Mouse (Mus musculus) cerebellum, postnatal 36 days (tissue): Measurements from ENCODE around the gene Aldh9a1.

Experiments
- DNase-seq, 2 experiments: peaks; one replicate each; pipeline ENCODE4 v3.0.0; 2021 to 2022; ENCODE audit warnings: mixed read lengths in 2 of 2

Gene Aldh9a1

DNA sequence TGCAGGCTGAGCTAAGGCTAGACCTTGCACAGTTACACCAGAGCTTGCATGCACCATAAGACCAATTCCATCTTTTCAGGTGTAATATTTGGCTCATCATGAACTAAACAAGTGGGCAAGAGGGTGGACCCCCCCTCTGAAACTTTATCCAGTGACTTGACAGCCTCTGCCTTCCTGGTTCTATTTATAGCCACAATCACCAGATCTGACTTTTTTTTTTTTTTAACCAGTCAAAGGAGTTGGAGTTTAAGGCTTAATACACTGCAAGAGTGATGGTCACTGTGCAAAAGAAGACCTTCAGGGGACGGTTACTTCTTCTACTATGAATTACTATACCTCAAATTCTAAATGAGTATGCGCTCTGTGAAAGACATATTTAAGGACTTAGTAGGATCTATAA lies 35.4 kb downstream of the Aldh9a1 start:
- no peak for DNase-seq

DNA sequence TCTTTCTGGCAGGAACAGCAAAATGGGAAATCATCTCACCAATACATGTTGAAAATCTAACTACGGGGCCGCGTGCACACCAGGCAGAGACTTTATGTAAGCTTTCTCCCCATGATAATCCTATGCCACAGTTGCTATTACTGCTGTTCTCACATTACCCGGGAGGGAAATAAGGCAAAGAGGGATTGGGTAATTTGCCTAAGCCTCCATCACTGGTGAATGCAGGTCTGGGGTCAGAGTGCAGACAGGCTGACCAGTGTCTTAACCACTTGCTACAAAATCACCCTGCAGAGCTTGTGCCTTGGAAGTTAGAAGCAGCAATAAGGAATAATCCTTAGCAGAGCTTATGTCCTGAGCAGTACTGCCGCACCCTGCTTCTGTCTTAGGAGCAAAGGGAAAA lies 35.8 kb downstream of the Aldh9a1 start:
- no peak for DNase-seq

DNA sequence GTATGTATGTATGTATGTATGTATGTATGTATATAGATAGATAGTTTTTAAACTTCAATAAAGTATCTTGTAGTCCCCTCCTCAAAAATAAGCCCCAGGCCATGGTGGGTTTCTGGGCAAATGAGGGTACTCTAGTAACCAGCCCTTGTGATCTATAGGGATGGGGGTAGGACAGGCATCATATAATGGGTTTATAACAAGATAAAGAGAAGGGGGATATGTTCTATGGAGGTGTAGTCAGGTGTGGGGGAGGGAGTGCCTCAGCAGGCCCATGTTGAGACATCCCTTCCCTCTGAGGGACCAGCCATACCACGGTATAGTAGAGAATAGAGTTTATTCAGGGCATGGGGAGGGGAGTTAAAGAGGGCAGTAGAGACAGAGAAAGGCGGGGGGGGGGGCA lies 36.7 kb downstream of the Aldh9a1 start:
- DNase-seq: no peak

DNA sequence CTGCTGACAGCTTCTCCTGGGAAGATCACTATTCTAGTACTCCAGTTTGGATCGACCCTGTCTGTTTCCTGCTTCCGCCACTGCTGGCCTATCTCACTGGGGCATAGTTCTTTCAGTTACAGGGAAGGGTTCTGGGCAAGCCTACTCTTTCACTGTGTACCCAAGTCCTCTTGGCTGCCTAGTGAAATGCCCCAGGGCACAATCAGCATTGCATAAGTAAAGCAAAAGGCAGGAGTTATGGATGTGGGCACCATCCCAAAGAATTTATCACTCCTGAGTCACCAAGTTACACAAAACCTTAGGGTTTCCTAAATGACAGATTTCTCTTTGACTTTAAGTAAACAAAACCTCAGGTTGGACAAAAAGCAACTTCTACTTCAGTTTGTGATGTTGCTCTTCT lies 37.5 kb downstream of the Aldh9a1 start:
- DNase-seq: no peak

DNA sequence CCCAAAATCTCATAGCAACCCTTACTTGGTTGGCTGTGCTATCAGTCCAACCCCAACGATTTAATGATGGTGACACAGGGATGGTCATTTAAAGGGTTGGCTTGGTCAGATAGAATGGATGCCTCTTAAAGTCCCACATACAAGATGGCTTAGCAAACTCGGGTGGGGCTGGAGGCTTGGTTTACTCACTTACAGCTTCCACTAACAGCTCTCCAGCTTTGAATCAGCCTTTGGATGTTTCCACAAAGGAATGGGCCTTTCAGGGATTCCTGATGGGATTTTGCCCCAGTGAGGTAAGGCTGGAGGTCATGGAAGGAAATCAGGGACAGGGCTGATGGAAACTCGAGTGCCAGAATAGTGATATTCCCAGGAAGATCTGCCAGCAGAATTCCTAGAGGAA lies 38.0 kb downstream of the Aldh9a1 start:
- DNase-seq: peak in 1 of 2 experiments; percentile 1

DNA sequence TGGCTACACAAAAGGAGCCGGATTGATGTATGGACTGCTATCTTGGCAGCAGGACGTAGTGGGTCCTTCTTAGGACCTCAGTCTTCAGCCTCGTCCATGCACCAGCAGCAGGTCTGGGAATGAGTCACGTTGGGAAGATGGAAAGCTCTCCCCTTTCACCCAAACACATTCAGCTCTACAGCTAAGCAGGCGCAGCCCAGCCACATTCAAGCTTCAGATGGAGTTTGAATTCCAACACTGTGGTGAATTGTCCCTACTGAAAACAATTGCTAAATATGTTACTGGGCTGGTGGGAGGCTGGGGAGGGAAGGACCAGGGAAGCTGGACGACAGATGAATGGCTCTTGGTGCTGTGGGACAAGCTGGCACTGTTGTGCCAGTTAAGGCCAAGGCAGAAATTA lies 38.8 kb downstream of the Aldh9a1 start:
- no peak for DNase-seq

DNA sequence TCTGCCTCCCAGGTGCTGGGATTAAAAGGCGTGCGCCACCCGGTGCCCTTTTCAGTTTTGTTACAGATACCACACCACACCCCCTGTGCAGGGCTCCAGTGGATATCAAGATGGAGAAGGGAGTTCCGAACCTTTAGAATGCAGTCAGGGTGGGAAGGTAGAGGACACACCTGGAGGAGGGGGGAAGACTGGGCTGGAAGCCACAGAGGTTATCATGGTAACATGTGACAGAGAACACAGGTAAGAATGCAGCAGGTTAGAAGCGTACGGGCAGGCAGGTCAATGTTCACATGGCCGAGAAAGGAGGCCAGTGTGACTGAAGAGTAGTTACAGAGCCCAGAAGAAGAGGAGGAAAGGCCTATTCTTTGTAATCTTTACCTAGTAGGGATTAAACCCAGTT lies 39.8 kb downstream of the Aldh9a1 start:
- no peak for DNase-seq

DNA sequence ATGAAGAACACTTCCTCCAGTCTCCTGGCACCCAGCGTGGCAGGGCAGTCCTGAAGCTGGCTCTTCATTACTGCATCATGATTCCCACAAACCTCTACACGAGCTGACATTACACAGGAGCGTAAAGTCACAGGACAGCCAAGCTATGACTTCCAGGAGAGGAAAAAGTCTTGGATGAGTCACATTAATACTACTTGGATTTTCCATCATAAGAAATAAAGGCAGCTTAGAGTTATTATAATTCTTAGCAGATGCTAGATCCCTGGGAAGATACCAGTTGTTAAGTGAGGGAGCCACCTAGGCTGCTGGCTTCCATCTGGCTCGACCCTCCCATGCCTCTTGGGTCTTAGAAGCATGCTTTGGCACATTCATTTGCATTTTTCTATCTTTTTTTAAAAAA lies 40.6 kb downstream of the Aldh9a1 start:
- DNase-seq: no peak

DNA sequence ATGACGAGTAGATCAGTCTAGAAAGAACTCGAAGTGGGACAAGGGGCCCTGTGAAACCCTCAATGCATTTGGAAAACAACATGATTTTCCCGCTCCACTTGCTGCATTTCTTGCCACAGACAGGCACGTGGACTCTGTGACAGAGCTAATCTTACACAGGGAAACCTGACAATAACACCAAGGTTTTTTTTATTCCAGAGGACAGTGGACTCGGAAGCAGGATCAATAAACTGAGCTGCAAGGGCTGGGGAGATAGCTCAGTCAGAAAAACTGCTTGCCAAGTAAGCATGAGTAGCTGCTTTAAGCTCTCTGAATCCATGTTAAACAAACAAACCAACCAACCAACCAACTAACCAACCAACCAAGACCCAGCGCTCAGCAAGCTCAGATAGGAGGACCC lies 41.5 kb downstream of the Aldh9a1 start:
- no peak for DNase-seq

DNA sequence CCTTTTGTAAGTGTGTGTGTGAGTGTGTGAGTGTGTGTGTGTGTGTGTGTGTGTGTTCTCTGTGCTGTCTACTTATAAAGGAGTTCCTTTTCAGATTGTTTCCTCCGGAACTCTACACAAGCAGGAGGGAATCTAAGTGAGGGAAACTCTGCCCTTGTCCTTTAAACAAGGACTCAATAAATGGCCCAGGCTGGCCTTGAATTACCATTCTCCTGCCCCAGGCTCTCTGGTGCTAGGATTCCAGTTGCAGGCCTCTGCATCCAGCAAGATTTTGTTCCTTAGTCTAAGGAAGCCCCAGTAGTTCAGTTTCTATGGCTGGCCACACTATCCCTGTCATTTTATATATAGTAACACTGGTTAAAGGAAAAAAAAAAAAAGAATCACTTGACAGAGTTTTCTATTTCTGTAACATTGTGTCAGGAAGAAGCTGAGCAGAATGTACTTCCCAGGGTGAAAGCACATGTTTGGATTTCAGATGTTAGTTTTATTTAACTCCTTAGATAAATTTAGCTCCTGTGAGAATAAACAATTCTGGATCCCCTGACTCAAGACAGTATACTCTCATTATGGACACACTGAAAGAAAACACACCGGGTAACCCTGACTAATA lies 42.3 kb downstream of the Aldh9a1 start:
- DNase-seq: no peak

DNA sequence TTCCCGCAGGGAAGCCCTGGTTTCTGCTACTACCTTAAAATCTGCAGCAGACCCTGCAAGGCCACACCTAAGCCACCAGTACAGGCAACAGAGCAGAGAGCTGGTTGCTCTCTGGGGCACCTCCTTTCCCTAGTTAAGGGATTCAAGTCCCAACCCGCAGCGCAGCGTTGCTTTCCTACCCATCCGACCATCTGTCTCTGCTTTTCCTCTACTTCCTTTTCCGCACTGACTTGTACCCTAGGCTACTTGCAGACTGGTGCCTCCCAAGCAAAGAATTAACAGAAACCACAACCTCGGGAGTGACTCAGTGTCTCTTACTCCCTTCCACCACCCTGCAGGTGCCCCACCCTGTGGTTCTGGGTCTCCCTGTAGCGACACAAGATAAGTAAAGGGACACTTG lies 42.9 kb downstream of the Aldh9a1 start:
- peak; percentile 53 to 66 for DNase-seq

DNA sequence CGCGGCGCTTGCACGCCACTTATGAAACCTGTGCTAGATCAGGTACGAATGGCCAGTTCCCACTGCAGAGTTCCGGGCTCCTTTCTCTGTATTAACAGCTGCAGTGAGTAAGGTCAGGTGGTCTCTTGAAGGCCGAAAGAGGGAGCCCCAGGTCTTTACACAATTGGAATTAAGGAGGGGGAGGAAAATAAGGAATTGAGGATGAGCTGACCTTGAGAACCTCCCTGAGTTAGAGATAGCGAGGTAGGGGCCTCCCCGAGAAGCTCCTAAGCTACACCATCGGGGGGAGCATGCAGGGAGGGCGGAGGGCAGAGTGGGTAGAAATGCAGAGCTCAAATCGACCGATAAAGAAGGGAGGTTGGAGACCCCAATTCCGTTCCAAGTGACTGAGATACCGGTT lies 43.5 kb downstream of the Aldh9a1 start:
- no peak for DNase-seq

DNA sequence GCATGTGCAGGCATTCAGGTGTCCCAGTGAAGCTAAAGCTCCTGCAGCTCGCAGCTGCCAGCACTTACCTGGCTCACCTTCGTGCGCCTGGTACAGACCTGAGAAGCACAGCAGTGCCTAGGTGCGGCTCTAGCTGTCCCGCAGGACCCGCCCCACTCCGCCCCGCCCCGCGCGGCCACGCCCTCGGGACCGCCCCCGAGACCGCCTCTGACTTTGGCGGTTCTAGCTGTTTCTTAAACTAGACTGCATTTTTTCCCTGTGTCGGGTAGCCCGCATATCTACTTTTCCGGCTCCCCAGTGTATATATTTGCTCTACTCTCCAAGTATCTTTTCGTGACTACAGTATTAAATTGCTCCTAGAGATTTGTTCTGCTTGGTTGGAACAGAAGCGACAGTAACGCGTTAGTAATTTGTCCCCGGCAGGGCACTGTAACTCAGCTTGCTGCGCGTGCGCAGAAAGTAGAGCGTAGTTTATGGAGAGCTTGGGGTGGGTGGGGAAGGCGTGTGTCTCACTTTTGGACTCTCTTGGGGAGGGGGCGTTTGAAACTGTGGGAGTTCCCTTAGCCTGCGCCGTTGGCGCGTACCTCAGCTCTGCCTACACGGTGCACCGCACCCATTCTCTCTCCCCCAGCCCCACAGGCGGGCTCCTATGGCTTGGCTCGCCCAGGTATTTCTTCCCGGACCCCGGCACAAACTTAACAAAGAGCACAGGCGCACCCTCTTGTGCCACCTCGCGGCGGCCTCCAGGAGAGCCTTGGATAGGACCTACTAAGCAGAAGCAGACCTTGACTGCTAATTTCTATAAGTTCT lies 44.1 kb downstream of the Aldh9a1 start, which contains the start of gene Mgst3:
Mgst3 (minus strand) TSS at position 159 of the 810 bp plus-strand sequence.
- peak; percentile 98 to 99 for DNase-seq

DNA sequence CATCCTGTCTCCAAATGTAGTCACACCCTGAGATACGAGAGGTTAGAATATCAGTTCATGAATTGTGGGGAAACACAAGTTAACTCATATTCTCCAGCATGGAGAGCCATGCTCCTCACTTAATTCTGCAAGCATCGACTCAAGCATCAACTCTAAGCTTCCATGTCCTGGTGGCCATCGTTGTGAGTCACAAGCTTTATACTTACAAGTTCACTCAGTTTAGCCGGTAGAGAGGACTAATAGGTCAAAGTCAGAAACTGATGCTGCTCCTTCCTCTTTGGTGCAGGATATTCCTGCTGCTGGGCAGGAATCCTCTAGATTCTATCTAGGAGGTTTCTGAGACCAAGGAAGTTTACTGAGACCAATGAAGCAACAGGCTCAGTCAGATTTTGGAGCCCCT lies 55.4 kb downstream of the Aldh9a1 start:
- DNase-seq: no peak

DNA sequence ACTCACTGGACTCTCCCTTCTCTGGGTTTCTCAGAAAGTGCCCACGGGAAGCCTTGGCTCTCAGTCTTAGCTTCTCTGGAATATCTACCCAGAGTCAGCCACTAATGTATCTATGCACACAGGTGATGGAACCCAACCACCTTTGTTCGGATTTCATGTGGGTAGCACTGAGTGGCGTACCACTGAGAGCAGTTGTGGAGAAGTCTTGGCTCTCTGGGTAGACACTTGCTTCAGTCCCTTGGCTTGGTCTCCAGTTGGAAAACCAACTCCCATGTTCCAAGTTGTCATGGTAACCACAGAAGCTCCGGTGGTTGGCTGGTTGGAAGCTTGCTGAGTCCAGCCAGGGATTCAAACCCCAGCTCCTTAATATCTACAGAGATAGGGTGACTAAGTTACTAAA lies 59.8 kb downstream of the Aldh9a1 start:
- DNase-seq: no peak

DNA sequence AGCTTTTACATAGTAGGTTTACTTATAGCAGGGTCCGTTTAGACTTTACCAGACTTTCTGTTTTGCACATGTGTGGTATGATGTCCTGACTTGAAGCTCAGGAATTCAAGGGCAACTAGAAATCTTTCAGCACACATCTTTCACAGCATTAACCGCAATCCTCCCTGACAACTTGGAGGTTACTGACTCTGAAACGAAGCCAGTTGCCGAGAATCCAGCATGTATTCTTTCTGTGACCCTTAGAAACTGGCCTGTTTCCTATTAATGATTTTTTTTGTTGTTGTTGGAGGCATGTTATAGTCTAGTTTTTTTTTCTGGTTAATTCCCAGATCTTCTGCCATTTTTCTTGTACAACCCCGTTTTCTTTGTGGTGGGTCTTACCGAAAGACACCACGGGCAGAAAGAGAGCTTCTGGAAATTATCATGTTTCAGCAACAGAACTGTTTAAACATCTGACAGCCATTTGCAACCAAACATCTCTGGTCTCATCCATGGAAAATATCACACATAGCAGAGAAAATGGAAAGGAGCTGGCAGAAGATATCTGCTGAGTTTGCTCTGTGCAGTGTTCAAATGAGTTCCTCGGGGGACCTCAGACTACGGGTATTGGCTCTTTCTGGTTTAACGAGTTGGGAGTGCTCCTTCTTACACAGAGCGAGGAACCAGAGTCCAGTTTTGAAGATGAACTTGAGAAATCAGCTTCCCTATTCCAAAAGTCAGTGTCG lies 62.4 kb downstream of the Aldh9a1 start:
- no peak for DNase-seq

DNA sequence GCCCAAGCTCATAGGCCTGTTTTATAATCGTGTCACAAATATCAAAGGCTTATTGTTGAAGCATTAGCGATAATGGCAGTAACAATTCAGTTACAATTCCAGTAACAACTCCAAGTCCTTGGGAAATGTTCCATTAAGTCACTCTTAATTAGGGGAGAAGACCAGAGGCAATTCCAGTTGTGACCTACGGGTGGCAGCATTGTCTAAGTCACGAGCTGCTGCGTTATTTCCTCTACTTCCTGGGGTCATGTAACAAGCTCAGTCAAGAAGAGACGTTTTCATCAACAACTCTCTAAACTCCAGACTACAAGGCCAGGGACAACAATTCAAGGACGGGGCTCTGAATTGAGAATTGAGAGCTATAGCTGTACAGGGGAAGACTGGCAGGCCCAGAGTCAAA lies 65.1 kb downstream of the Aldh9a1 start:
- peak; percentile 68 to 77 for DNase-seq
